Mouse (Mus musculus) stomach, embryonic 15.5 days (tissue): ENCODE results near the gene Plcb4. TPM values are rescaled to one million over a fixed set of nuclear protein-coding genes. Genes with fewer than 3 reads are reported as not detected.

Experiments used
- ATAC-seq: fragments of 200-750 bp; cut with Nextera tagmentation; 2 replicates; pipeline ENCODE4 v1.8.0; 2017; ENCODE audit warnings: low read depth, moderate number of reproducible peaks, moderate TSS enrichment; ENCODE audit not compliant: insufficient read depth, low FRiP score
- H3K27ac ChIP-seq: fragments of 300-500 bp; sonication (generic); 2 replicates; pipeline ENCODE4 v1.5.1; 2015; ENCODE audit warnings: mild to moderate bottlenecking, inconsistent platforms
- H3K27me3 ChIP-seq: fragments of 300-500 bp; sonication (generic); replicated peaks from 2 replicates; pipeline ENCODE4 v1.6.1; 2015; ENCODE audit warnings: inconsistent platforms
- H3K36me3 ChIP-seq: fragments of 300-500 bp; sonication (generic); 2 replicates; pipeline ENCODE4 v1.6.1; 2015; ENCODE audit warnings: inconsistent platforms
- H3K4me1 ChIP-seq: fragments of 300-500 bp; sonication (generic); 2 replicates; pipeline ENCODE4 v1.6.1; 2015; ENCODE audit warnings: inconsistent platforms
- H3K4me2 ChIP-seq: fragments of 300-500 bp; sonication (generic); 2 replicates; pipeline ENCODE4 v1.6.1; 2015; ENCODE audit warnings: mild to moderate bottlenecking, inconsistent platforms
- H3K4me3 ChIP-seq: fragments of 300-500 bp; sonication (generic); replicated peaks from 2 replicates; pipeline ENCODE4 v1.5.1; 2015; ENCODE audit warnings: inconsistent platforms
- H3K9ac ChIP-seq: fragments of 300-500 bp; sonication (generic); 2 replicates; pipeline ENCODE4 v1.6.1; 2015; ENCODE audit warnings: inconsistent platforms
- H3K9me3 ChIP-seq: fragments of 300-500 bp; sonication (generic); 2 replicates; pipeline ENCODE4 v1.6.1; 2016; ENCODE audit warnings: inconsistent platforms
- WGBS: fragments of 180-500 bp; shearing (Covaris S2); methylation state at CpG from one replicate; pipeline ENCODE4 v1.1.7; 2015; 5-methylcytosine and 5-hydroxymethylcytosine counted together
- polyA plus RNA-seq: library from polyadenylated mRNA; unstranded; fragments of >200 nt; fragmentation: Nextera tagmentation; extraction: Ambion mirVana; gene quantifications from 2 replicates; pipeline ENCODE4 v1.2.1, GENCODE M21; 2015

Gene Plcb4
- polyA plus RNA-seq, 1 experiment from 2014 or later, result 24.7 TPM

DNA sequence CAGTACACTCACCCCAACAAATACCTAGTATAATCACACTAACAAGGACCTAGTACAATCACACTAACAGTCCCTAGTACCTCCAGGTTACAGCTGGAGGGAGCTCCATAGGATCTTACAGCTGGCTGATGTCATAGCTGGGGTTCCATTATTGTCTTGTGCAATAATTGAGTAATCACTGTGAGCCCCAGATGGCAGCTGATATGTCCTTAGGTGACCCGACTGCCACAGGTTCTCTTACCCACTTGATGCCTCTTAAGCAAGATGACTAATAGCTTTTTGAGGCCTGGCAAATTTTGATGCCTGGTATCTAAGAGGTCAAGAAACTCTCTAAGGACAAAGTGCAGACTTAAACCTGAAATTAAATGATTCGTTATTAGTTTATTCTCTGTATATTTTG, 194.3 kb downstream of the Plcb4 start:
- no peak overlapping the region for H3K4me2 ChIP-seq
- no peaks in the 10 kb centered on the region for H3K36me3 ChIP-seq
- no peaks in the 10 kb centered on the region for H3K9me3 ChIP-seq
- WGBS, result 75% methylated on average over 2 of the region's 2 CpGs
- H3K9ac ChIP-seq, result no peak overlapping the region
- H3K27ac ChIP-seq, result no peak overlapping the region
- ATAC-seq, result no peak
- no peaks in the 10 kb centered on the region for H3K27me3 ChIP-seq
- no peak overlapping the region for H3K4me3 ChIP-seq
- peaks cover 3% of the 10 kb centered on the region; the same call in 1 of the 2 replicates for H3K4me1 ChIP-seq

DNA sequence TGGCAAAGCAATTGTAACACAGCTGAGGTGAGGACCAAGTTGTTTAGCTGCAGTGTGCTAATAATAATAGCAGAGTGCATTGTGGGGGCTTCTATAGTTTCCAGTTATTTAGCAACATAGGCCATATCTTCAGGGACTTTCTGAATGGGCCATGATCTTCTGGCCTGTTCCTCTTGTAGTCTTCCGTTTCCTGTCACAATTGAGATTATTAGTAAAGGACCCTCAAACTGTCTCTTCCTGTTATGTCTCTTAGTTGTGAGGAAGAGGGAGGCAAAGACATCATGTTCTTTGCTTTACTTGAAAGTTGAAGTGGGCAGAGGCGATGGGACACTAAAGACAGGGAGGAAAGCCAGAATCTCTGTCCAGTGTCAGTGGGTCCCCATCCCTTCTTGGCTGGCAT, 195.2 kb downstream of the Plcb4 start:
- WGBS, result 74% methylated on average over 2 of the region's 2 CpGs
- H3K4me2 ChIP-seq, result no peak overlapping the region
- no peak for ATAC-seq
- H3K9me3 ChIP-seq, result no peaks in the 10 kb centered on the region
- H3K4me1 ChIP-seq, result peaks cover 3% of the 10 kb centered on the region; the same call in 1 of the 2 replicates
- 0 out of 2 replicates have a peak overlapping the region, but pooled peaks have one; percentile 11 for H3K27ac ChIP-seq
- no peaks in the 10 kb centered on the region for H3K27me3 ChIP-seq
- no peak overlapping the region for H3K9ac ChIP-seq
- no peak overlapping the region for H3K4me3 ChIP-seq
- no peaks in the 10 kb centered on the region for H3K36me3 ChIP-seq

DNA sequence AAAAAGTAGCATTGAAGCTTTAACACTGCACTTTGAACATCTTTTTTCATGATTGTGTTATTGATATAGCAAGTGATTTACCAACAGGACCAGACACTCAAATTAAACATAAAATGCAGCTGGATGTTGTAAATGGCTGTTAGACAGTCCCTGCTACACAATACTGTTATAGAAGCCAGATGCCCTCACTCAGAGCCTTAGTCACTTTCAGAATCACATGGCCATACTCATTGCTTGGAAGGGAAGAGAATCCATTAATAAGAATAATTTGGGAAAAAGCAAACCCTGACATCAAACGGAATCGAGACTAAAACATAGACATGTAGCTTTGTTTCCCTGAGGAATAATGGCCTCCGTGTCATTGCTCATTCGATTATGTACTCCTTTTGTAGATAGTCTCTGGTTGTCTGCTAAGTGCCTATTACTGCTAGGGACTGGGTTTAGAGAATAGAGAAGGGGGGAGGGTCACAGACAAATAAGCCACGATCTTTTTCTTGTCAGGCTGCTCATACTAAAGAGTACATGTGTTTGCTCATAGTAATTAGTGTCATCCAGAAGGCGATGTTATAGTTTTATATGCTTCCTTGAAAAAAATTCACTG, 197.2 kb downstream of the Plcb4 start:
- Histone ChIP-seq H3K27ac (no peak overlapping the region), H3K4me2 (no peak overlapping the region), H3K9me3 (no peaks in the 10 kb centered on the region), H3K27me3 (no peaks in the 10 kb centered on the region), H3K9ac (no peak overlapping the region), H3K36me3 (no peaks in the 10 kb centered on the region), H3K4me3 (no peak overlapping the region), H3K4me1 (peaks cover 3% of the 10 kb centered on the region; the same call in 1 of the 2 replicates)
- no peak; the same call in 1 of the 2 replicates for ATAC-seq
- WGBS, result 49% methylated on average over 6 of the region's 6 CpGs

DNA sequence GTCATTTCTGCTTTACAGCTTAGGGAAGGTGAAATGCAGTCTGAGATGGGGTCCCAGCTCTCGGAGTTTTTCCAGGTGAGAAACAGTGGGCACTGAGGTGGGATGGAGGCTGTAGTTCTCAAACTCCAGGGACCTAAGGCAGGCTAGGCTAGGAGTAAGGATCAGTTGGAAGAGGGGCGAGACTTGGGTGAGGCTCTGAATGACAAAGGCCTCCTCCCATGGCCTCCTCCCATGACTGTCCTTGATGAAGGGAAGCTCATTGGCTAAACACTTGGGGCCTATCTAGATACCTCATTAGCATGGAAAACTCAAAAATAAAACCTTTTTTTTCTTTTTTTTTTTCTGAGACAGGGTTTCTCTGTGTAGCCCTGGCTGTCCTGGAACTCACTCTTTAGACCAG, 198.0 kb downstream of the Plcb4 start:
- H3K9me3 ChIP-seq, result no peaks in the 10 kb centered on the region
- no peak overlapping the region for H3K9ac ChIP-seq
- H3K27ac ChIP-seq, result no peak overlapping the region
- peaks cover 3% of the 10 kb centered on the region; the same call in 1 of the 2 replicates for H3K4me1 ChIP-seq
- no peaks in the 10 kb centered on the region for H3K36me3 ChIP-seq
- no peak overlapping the region for H3K4me3 ChIP-seq
- no peak for ATAC-seq
- H3K27me3 ChIP-seq, result no peaks in the 10 kb centered on the region
- WGBS, result 93% methylated on average over 2 of the region's 2 CpGs
- no peak overlapping the region for H3K4me2 ChIP-seq

DNA sequence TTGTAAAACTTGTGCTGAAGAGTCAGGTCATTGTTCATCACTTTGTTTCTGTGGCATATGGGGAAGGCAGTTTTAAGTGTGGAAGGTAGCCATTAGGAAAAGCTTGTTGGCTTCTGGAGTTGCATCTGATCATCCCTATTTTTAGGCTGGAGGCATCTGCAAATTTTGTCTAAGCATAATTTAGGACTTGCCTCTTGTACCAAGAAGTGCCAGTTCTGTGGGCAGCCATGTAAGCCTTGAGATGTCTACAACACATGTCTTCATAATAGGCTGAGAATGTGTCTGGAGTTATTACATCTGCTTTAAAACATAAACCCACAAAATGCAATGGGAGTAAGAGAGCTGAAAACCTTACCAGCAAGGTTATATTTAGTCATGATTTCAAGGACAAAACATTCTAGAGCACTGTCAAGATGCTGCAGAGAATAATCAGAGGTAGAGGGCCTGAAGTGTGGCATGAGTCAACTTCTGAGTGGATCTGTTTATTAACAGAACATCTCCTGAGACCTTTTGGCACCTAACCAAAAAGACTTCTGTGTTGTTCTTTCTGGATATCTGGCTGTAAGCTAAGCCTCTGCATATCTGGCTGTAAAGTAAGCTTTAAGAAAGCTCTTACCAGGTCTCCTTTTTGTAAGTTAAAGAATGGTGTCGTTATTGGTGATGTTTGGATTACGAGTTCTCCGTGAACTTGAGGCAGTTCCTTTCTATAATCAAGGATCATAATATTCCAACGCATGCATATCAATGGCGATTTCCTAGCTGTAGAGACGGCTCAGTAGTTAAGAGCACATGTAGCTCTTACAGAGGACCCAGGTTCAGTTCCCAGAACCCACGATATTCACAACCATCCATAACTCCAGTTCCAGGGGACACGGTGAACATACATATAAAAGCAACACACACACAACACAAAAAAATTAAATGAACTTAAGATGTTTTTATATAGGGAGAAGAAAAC, 203.0 kb downstream of the Plcb4 start:
- Histone ChIP-seq H3K4me3 (no peak overlapping the region), H3K9me3 (no peaks in the 10 kb centered on the region), H3K9ac (no peak overlapping the region), H3K4me2 (no peak overlapping the region), H3K4me1 (no peaks in the 10 kb centered on the region), H3K36me3 (no peaks in the 10 kb centered on the region), H3K27ac (no peak overlapping the region), H3K27me3 (no peaks in the 10 kb centered on the region)
- no peak for ATAC-seq
- 67% methylated on average over 8 of the region's 8 CpGs for WGBS

DNA sequence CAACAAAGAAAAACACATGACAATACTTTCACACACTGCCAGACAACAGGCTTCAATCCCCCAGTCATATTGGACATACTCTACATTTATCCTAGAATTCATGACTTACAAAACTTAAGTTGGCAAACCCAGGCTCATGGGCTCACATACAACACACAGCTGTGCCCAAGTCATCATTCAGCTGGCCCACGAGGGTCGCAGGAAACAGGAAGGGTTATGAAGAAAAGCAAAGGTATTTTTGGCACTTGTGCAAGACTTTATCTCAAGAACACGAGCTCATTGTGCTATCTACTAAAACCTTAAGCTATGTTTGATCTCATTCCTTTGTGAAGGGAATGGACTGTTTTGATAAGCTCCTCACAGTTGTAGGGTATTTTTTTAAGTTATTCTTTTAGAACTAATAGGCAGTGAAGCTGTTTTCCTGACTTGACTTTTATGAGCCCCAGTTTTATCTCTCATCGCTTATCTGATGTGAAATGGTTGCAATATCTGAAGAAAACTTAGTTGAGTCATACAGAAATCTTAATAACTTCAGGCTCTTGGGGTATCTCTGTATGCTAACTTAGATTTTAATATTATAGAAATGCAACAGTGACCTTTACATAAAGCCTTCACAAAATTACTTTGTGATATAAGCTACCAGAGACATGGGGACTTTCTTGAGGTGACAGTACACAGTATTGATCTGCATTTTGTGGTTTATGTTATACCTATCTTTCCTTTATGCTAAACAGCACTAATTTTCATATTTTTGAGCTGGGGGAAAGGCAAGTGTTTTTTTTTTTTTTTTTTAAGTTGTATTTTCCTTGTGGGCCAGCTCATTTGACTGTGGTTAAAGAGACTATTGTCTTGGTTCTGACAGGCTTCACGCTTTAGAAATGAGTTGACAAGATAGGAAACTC, 203.9 kb downstream of the Plcb4 start:
- Histone ChIP-seq H3K4me1 (no peaks in the 10 kb centered on the region), H3K27me3 (no peaks in the 10 kb centered on the region), H3K4me3 (no peak overlapping the region), H3K36me3 (no peaks in the 10 kb centered on the region), H3K9ac (no peak overlapping the region), H3K9me3 (no peaks in the 10 kb centered on the region), H3K4me2 (no peak overlapping the region), H3K27ac (no peak overlapping the region)
- 68% methylated on average over 5 of the region's 5 CpGs for WGBS
- no peak for ATAC-seq

DNA sequence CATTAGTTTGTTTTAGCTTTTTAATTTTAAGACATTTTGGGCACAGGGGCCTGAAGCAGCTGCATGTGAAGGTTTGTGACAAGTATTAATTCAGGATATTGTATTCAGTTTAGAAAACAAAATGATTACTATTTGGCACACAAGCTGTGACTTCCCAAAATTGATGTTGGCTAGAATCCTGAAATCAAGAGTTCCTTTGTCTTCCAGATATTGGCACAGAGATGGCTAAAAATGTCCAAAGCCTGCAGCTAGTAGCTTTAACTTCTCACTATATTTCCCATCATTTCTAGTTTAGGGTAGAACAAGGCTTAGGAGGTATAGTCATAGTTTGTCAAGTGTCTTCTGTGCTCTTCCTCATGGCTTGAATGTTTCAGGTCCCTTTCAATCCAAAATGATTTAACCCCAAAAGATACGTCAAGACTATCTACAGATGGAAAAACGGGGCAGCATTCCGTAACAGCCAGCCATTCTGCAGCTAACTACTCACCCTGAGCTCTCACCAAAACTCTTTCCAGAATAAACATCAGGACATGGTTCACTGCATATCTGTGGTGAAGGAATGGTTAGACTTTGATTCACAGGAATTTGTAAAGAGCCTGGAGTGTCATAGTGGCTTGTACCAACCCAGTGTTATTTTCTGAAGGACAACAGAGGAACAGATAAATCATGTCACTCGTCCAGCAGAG, 204.7 kb downstream of the Plcb4 start:
- H3K4me3 ChIP-seq, result no peak overlapping the region
- no peak overlapping the region for H3K9ac ChIP-seq
- H3K27me3 ChIP-seq, result no peaks in the 10 kb centered on the region
- no peak overlapping the region for H3K27ac ChIP-seq
- H3K9me3 ChIP-seq, result no peaks in the 10 kb centered on the region
- H3K4me1 ChIP-seq, result no peaks in the 10 kb centered on the region
- no peak overlapping the region for H3K4me2 ChIP-seq
- ATAC-seq, result no peak
- 87% methylated on average over 4 of the region's 4 CpGs for WGBS
- no peaks in the 10 kb centered on the region for H3K36me3 ChIP-seq

DNA sequence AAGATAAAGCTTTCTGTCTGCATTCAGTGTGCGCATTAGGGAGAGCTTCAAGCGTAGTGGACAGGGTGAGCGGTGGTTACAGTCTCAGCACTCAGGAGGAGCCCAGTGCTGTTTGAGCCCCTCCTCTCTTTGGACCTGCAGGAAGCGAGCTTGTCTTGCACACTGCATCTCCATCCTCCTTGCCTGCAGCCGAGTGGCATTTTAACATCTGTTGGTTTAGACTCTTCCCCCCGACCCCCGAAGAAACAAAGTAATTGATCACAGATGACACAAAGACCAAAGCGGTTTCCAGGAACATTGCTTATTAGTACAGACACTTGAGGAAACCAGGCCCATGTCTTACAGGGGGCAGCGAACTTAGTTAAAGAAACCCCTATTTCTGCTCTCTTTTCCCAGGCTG, 207.6 kb downstream of the Plcb4 start:
- no peaks in the 10 kb centered on the region for H3K9me3 ChIP-seq
- H3K4me3 ChIP-seq, result no peak overlapping the region
- ATAC-seq, result no peak
- WGBS, result 36% methylated on average over 9 of the region's 9 CpGs
- no peaks in the 10 kb centered on the region for H3K4me1 ChIP-seq
- H3K36me3 ChIP-seq, result no peaks in the 10 kb centered on the region
- no peak overlapping the region for H3K4me2 ChIP-seq
- no peak overlapping the region for H3K27ac ChIP-seq
- H3K27me3 ChIP-seq, result no peaks in the 10 kb centered on the region
- no peak overlapping the region for H3K9ac ChIP-seq

DNA sequence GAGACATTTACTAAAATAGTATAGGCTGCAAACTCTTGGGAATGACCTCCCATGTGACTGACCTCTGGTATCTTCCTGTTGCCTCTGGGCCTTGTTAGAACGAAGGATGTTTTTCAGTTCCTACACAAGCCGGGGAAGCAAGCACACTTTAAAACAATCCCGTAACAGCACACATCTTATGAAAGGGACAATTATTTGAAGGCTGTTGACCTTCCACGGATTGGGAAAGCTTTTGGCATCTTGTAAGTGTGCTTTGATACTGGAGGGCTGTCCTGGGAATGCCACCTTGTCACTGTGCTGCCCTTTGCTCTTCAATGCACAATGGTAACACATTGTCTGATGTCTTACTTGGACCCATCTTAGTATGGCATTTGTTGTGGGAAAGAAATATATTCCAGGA, 208.0 kb downstream of the Plcb4 start:
- Histone ChIP-seq H3K27ac (no peak overlapping the region), H3K9ac (no peak overlapping the region), H3K9me3 (no peaks in the 10 kb centered on the region), H3K36me3 (no peaks in the 10 kb centered on the region), H3K4me2 (no peak overlapping the region), H3K4me3 (no peak overlapping the region), H3K4me1 (no peaks in the 10 kb centered on the region), H3K27me3 (no peaks in the 10 kb centered on the region)
- ATAC-seq, result no peak
- 52% methylated on average over 4 of the region's 4 CpGs for WGBS

DNA sequence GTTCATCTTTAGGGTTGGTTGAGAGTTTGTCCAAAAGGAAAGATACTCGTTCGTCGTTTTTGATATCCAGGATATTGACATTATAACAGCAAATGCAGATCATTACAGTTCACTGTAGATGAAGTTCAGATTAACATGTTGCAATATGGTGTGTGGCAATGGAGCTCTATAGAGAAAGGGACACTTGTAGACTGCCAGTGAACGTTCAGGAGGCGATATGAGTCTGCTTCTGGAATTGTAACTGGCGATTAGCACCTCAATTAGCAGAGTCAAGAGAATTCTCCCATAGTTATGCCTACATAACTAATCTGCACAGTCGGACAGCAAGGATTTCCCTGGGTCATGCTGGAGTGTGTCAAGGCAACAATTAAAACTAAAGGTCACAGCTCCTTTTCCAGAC, 210.8 kb downstream of the Plcb4 start:
- Histone ChIP-seq H3K4me3 (no peak overlapping the region), H3K36me3 (no peaks in the 10 kb centered on the region), H3K9ac (no peak overlapping the region), H3K4me2 (no peak overlapping the region), H3K27me3 (no peaks in the 10 kb centered on the region), H3K27ac (no peak overlapping the region), H3K4me1 (no peaks in the 10 kb centered on the region), H3K9me3 (no peaks in the 10 kb centered on the region)
- WGBS, result 84% methylated on average over 7 of the region's 7 CpGs
- ATAC-seq, result no peak

DNA sequence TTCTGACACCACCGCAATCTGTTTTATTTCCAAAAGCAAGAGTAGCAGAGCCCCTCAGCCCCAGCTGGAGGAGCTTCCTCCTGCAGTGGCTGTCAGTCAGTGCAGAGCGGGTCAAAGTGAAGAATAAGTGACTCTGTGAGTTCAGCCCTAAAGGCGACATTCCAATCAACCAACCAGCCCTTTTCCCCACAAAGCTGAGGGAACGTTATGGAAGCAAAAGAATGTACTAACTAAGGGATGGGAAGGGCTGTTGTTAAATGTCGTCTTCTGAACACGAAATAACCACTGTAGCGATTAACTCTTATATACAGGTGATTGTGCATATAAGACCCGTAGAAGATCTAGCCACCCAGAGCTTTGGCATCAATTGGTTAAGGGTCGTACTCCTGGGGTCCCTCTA, 214.3 kb downstream of the Plcb4 start:
- no peak for ATAC-seq
- no peak overlapping the region for H3K4me3 ChIP-seq
- no peaks in the 10 kb centered on the region for H3K36me3 ChIP-seq
- no peaks in the 10 kb centered on the region for H3K27me3 ChIP-seq
- H3K9ac ChIP-seq, result no peak overlapping the region
- H3K27ac ChIP-seq, result no peak overlapping the region
- no peak overlapping the region for H3K4me2 ChIP-seq
- no peaks in the 10 kb centered on the region for H3K4me1 ChIP-seq
- no peaks in the 10 kb centered on the region for H3K9me3 ChIP-seq
- 82% methylated on average over 9 of the region's 9 CpGs for WGBS
